Mouse (Mus musculus): ENCODE results near the gene Gm20683. TPM values are rescaled to one million over a fixed set of nuclear protein-coding genes. Genes with fewer than 3 reads are reported as not detected.
A peak's percentile ranks its signal among the peaks of the same experiment; 100 is the strongest.

The Gm20683 gene
- polyA plus RNA-seq, 1 experiment from 2014 or later = 3.9 TPM

- 30% methylated on average over 4 of the region's 4 CpGs for WGBS
- Histone ChIP-seq H3K36me3 (peaks cover 49% of the 10 kb centered on the region), H3K4me1 (peaks cover 36% of the 10 kb centered on the region), H3K4me2 (replicated peaks) (no peak overlapping the region), H3K4me3 (no peak overlapping the region), H3K27me3 (replicated peaks) (no peaks in the 10 kb centered on the region), H3K9me3 (no peaks in the 10 kb centered on the region), H3K27ac (no peak overlapping the region), H3K9ac (no peak overlapping the region)
- ATAC-seq (ENCODE audit: low FRiP score, low read depth) = no peak
Observed at GRCm38 (mm10) chr17:25879261-25879660, 37.7 kb upstream of the Gm20683 start.

GRCm38 (mm10) chr17:25878611-25879180, 37.1 kb upstream of the Gm20683 start:
- ATAC-seq (ENCODE audit: low FRiP score, low read depth) = no peak
- Histone ChIP-seq H3K27ac (no peak overlapping the region), H3K9ac (no peak overlapping the region), H3K9me3 (no peaks in the 10 kb centered on the region), H3K4me1 (peaks cover 36% of the 10 kb centered on the region), H3K27me3 (replicated peaks) (no peaks in the 10 kb centered on the region), H3K4me2 (replicated peaks) (no peak overlapping the region), H3K36me3 (peaks cover 43% of the 10 kb centered on the region), H3K4me3 (no peak overlapping the region)
- 86% methylated on average over 19 of the region's 19 CpGs for WGBS

- Histone ChIP-seq H3K4me2 (replicated peaks) (no peak overlapping the region), H3K4me1 (peaks cover 36% of the 10 kb centered on the region), H3K27me3 (replicated peaks) (no peaks in the 10 kb centered on the region), H3K9me3 (no peaks in the 10 kb centered on the region), H3K27ac (no peak overlapping the region), H3K36me3 (peaks cover 36% of the 10 kb centered on the region), H3K9ac (no peak overlapping the region), H3K4me3 (no peak overlapping the region)
- no peak for ATAC-seq (ENCODE audit: low FRiP score, low read depth)
- 92% methylated on average over 32 of the region's 32 CpGs for whole genome bisulfite sequencing
Observed at GRCm38 (mm10) chr17:25877741-25878610, 36.4 kb upstream of the Gm20683 start.

GRCm38 (mm10) chr17:25877025-25877424, 35.5 kb upstream of the Gm20683 start:
- ATAC-seq (ENCODE audit: low FRiP score, low read depth) = no peak
- Histone ChIP-seq H3K27me3 (replicated peaks) (no peaks in the 10 kb centered on the region), H3K4me2 (replicated peaks) (peak overlapping the region; percentile 96; the same call in 1 of the 2 replicates), H3K9ac (no peak overlapping the region), H3K4me1 (peaks cover 36% of the 10 kb centered on the region), H3K36me3 (peaks cover 27% of the 10 kb centered on the region), H3K27ac (no peak overlapping the region), H3K4me3 (no peak overlapping the region), H3K9me3 (no peaks in the 10 kb centered on the region)
- 96% methylated on average over 3 of the region's 3 CpGs for WGBS

GRCm38 (mm10) chr17:25876347-25876915, 34.9 kb upstream of the Gm20683 start:
- Histone ChIP-seq H3K4me3 (peak overlapping the region; percentile 78), H3K36me3 (peaks cover 23% of the 10 kb centered on the region), H3K4me1 (peaks cover 32% of the 10 kb centered on the region), H3K4me2 (replicated peaks) (peak overlapping the region; percentile 96), H3K9ac (peak overlapping the region; percentile 81), H3K9me3 (no peaks in the 10 kb centered on the region), H3K27me3 (replicated peaks) (no peaks in the 10 kb centered on the region), H3K27ac (no peak overlapping the region)
- ATAC-seq (ENCODE audit: low FRiP score, low read depth) = no peak
- 55% methylated on average over 10 of the region's 10 CpGs for WGBS

- peak overlapping the region; percentile 96 for H3K4me2 ChIP-seq (replicated peaks)
- no peaks in the 10 kb centered on the region for H3K9me3 ChIP-seq
- peak overlapping the region; percentile 78 for H3K4me3 ChIP-seq
- H3K27me3 ChIP-seq (replicated peaks) = no peaks in the 10 kb centered on the region
- ATAC-seq (ENCODE audit: low FRiP score, low read depth) = peak; percentile 89
- peak overlapping the region; percentile 85 for H3K27ac ChIP-seq
- H3K9ac ChIP-seq = peak overlapping the region; percentile 81
- WGBS = 2% methylated on average over 59 of the region's 59 CpGs
- peaks cover 23% of the 10 kb centered on the region for H3K36me3 ChIP-seq
- H3K4me1 ChIP-seq = peaks cover 24% of the 10 kb centered on the region
Observed at GRCm38 (mm10) chr17:25875171-25876136, 33.9 kb upstream of the Gm20683 start.

- Histone ChIP-seq H3K27me3 (replicated peaks) (no peaks in the 10 kb centered on the region), H3K9ac (peak within 1 kb of the TSS; percentile 81), H3K36me3 (peaks cover 22% of the 10 kb centered on the region), H3K4me1 (peaks cover 16% of the 10 kb centered on the region), H3K9me3 (no peaks in the 10 kb centered on the region), H3K4me2 (replicated peaks) (peak within 1 kb of the TSS; percentile 96), H3K4me3 (peak within 1 kb of the TSS; percentile 78), H3K27ac (peak within 1 kb of the TSS; percentile 85)
- ATAC-seq (ENCODE audit: low FRiP score, low read depth) = peak; percentile 58
- WGBS = under 1% methylated on average over 25 of the region's 25 CpGs
Observed at GRCm38 (mm10) chr17:25874721-25875170, 33.2 kb upstream of the Gm20683 start, which contains the start of gene Mettl26. Gene Mettl26 (plus strand): TSS chr17:25875074.

- H3K4me3 ChIP-seq = peak overlapping the region; percentile 78
- 0 out of 2 replicates have a peak overlapping the region, but pooled peaks have one; percentile 38 for H3K9ac ChIP-seq
- peaks cover 15% of the 10 kb centered on the region for H3K4me1 ChIP-seq
- H3K27me3 ChIP-seq (replicated peaks) = no peaks in the 10 kb centered on the region
- ATAC-seq (ENCODE audit: low FRiP score, low read depth) = no peak
- H3K36me3 ChIP-seq = peaks cover 17% of the 10 kb centered on the region
- peak overlapping the region; percentile 96 for H3K4me2 ChIP-seq (replicated peaks)
- 7% methylated on average over 14 of the region's 14 CpGs for WGBS
- H3K9me3 ChIP-seq = no peaks in the 10 kb centered on the region
- H3K27ac ChIP-seq = peak overlapping the region; percentile 11; the same call in 1 of the 2 replicates
Observed at GRCm38 (mm10) chr17:25874148-25874720, 32.7 kb upstream of the Gm20683 start.

- Histone ChIP-seq H3K4me3 (0 out of 2 replicates have a peak overlapping the region, but pooled peaks have one; percentile 78), H3K9me3 (no peaks in the 10 kb centered on the region), H3K36me3 (peaks cover 10% of the 10 kb centered on the region), H3K27ac (no peak overlapping the region), H3K9ac (no peak overlapping the region), H3K27me3 (replicated peaks) (no peaks in the 10 kb centered on the region), H3K4me2 (replicated peaks) (peak overlapping the region; percentile 96), H3K4me1 (peaks cover 21% of the 10 kb centered on the region)
- WGBS = 77% methylated on average over 11 of the region's 11 CpGs
- ATAC-seq (ENCODE audit: low FRiP score, low read depth) = no peak
Observed at GRCm38 (mm10) chr17:25873405-25874147, 32.0 kb upstream of the Gm20683 start.

GRCm38 (mm10) chr17:25872676-25873075, 31.1 kb upstream of the Gm20683 start:
- peaks cover 1% of the 10 kb centered on the region; the same call in 1 of the 2 replicates for H3K36me3 ChIP-seq
- H3K9ac ChIP-seq = no peak overlapping the region
- no peaks in the 10 kb centered on the region for H3K9me3 ChIP-seq
- H3K4me1 ChIP-seq = peaks cover 27% of the 10 kb centered on the region
- ATAC-seq (ENCODE audit: low FRiP score, low read depth) = no peak
- H3K4me3 ChIP-seq = no peak overlapping the region
- WGBS = 83% methylated on average over 3 of the region's 3 CpGs
- no peaks in the 10 kb centered on the region for H3K27me3 ChIP-seq (replicated peaks)
- no peak overlapping the region for H3K4me2 ChIP-seq (replicated peaks)
- no peak overlapping the region for H3K27ac ChIP-seq
